ENCODE assay signal across 8 mouse cellular contexts in the genomic region with DNA sequence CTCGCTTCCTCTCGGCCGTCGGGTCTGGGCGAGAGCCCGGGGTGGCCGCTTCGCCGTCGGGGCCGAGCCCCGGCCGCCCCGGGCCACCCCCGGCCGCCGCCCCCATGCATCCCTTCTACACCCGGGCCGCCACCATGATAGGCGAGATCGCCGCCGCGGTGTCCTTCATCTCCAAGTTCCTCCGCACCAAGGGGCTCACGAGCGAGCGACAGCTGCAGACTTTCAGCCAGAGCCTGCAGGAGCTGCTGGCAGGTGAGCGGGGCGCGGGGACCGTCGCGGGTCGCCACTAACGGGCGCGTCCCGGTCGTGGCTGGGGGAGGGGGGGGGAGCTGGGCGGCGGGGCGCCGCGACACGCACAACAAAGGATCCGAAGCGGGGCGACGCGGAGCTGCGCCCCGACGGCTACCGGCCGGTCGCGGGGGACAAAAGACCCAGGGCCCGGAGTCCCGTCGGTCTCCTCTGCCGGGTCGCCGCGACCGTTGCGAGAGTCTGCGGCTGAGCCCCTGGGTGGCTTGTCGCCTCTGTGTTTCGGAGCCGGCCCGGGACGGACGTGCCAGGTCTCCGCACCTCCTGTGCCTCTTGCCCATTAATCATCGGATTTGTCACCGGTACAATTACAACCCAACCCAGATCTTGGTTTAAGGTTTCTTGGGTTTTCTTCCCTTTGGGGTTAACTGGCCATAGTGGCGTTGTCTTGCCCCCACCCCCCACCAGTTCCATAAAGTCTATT. TPM values are rescaled to one million over a fixed set of nuclear protein-coding genes. Genes with fewer than 3 reads are reported as not detected.
DNase-seq lines count a peak whose midpoint lies in the region; ATAC-seq and TF ChIP-seq lines count a peak whose summit lies in the region.

No protein-coding gene starts in this region.

- under 1% methylated on average over 61 of the region's 78 CpGs for WGBS in embryonic facial prominence, embryonic 13.5 days
- WGBS in heart, embryonic 15.5 days: under 1% methylated on average over 76 of the region's 78 CpGs

- ATAC-seq in embryonic facial prominence, embryonic 13.5 days (ENCODE audit: insufficient number of reproducible peaks, insufficient read depth, low FRiP score, low TSS enrichment, low read depth): peak; percentile 12; the same call in 1 of the 2 replicates
- peak; percentile 42 for ATAC-seq in heart, embryonic 15.5 days (replicated peaks; ENCODE audit: insufficient number of reproducible peaks, insufficient read depth, low FRiP score, low read depth)

- H3K36me3 ChIP-seq in C2C12 (ENCODE audit: control insufficient read depth, insufficient read depth): peaks cover 31% of the 10 kb centered on the region
- peaks cover 16% of the 10 kb centered on the region for H3K36me3 ChIP-seq in embryonic facial prominence, embryonic 13.5 days
- peaks cover 5% of the 10 kb centered on the region; the same call in 1 of the 2 replicates for H3K36me3 ChIP-seq in heart, embryonic 15.5 days

- H3K79me2 ChIP-seq in C2C12 (ENCODE audit: control insufficient read depth, insufficient read depth): peaks cover 56% of the 10 kb centered on the region

- peak overlapping the region; percentile 94 for H3K4me3 ChIP-seq in C2C12 (ENCODE audit: insufficient read depth, poor library complexity, severe bottlenecking)
- H3K4me3 ChIP-seq in embryonic facial prominence, embryonic 13.5 days: peak overlapping the region; percentile 98
- peak overlapping the region; percentile 93 for H3K4me3 ChIP-seq in heart, embryonic 15.5 days

- peak overlapping the region; percentile 69 for H3ac ChIP-seq in C2C12 (ENCODE audit: control insufficient read depth, insufficient read length, low read depth)

- peaks cover 16% of the 10 kb centered on the region for H3K4me1 ChIP-seq in embryonic facial prominence, embryonic 13.5 days
- H3K4me1 ChIP-seq in heart, embryonic 15.5 days (replicated peaks): peaks cover 21% of the 10 kb centered on the region

- no peak for TF ChIP-seq CTCF in C2C12 (IDR thresholded peaks at IDR 0.05; ENCODE audit: control insufficient read depth, insufficient read depth, insufficient read length)

- H3K9me3 ChIP-seq in embryonic facial prominence, embryonic 13.5 days: no peaks in the 10 kb centered on the region
- H3K9me3 ChIP-seq in heart, embryonic 15.5 days (replicated peaks): no peaks in the 10 kb centered on the region

- H3K79me3 ChIP-seq in C2C12 (ENCODE audit: low read depth): peaks cover 45% of the 10 kb centered on the region

- H3K9ac ChIP-seq in embryonic facial prominence, embryonic 13.5 days: peak overlapping the region; percentile 100
- peak overlapping the region; percentile 98 for H3K9ac ChIP-seq in heart, embryonic 15.5 days

- H3K4me2 ChIP-seq in embryonic facial prominence, embryonic 13.5 days: peak overlapping the region; percentile 59
- H3K4me2 ChIP-seq in heart, embryonic 15.5 days: peak overlapping the region; percentile 59

- H3K27me3 ChIP-seq in C2C12 (ENCODE audit: control insufficient read depth, insufficient read depth, insufficient read length): no peaks in the 10 kb centered on the region
- no peaks in the 10 kb centered on the region for H3K27me3 ChIP-seq in embryonic facial prominence, embryonic 13.5 days
- no peaks in the 10 kb centered on the region for H3K27me3 ChIP-seq in heart, embryonic 15.5 days

- DNase-seq in adrenal gland, postnatal 10 days: peak; percentile 61
- peak; percentile 38 to 66 for DNase-seq in kidney, postnatal 25 days
- peak; percentile 29 for DNase-seq in lung, postnatal 14 days
- DNase-seq in skeletal muscle tissue, adult 2 months (ENCODE audit: low read depth, low spot score): peak; percentile 16
- DNase-seq in Muller cell, postnatal 12 days (ENCODE audit: inconsistent ontology term): no peak

- H3K27ac ChIP-seq in embryonic facial prominence, embryonic 13.5 days: peak overlapping the region; percentile 97
- H3K27ac ChIP-seq in heart, embryonic 15.5 days: peak overlapping the region; percentile 96

TF ChIP-seq in C2C12, 6 proteins besides CTCF, POLR2A, EP300 and RAD21:
- no peak for TF ChIP-seq MYOG (IDR thresholded peaks at IDR 0.05; ENCODE audit: control insufficient read depth, extremely low read depth, insufficient read length)
- no peak for TF ChIP-seq MAX (IDR thresholded peaks at IDR 0.05)
- TF ChIP-seq USF1 (IDR thresholded peaks at IDR 0.05; ENCODE audit: low read depth): no peak
- TF ChIP-seq MYOD1 (IDR thresholded peaks at IDR 0.05; ENCODE audit: control insufficient read depth, insufficient read length, low read depth): no peak
- no peak for TF ChIP-seq FOSL1 (IDR thresholded peaks at IDR 0.05; ENCODE audit: insufficient read depth, low read length, poor library complexity, severe bottlenecking)
- TF ChIP-seq CEBPB (IDR thresholded peaks at IDR 0.05; ENCODE audit: low read depth): no peak

RNA-seq across cellular contexts. Expression of a gene that starts 0.6 kb away (rescaled TPM):
- 31.7 TPM for polyA plus RNA-seq in C2C12 (2012; fragmentation: generic; extraction: Trizol)
- 100 to 1,000 TPM; 107 to 168 TPM for total RNA-seq in adrenal gland, postnatal 10 days (2021)
- 83.5 and 84.5 TPM in 2 replicates for polyA plus RNA-seq in embryonic facial prominence, embryonic 13.5 days (2015; fragmentation: Nextera tagmentation; extraction: Ambion mirVana)
- 48.8 and 56.5 TPM in 2 replicates for polyA plus RNA-seq in heart, embryonic 15.5 days (2015; fragmentation: Nextera tagmentation; extraction: Ambion mirVana)
